Mouse (Mus musculus) CH12.LX (cell line): ENCODE results near the gene Rpusd3.

Source experiments
- CHD2 ChIP-seq: IDR thresholded peaks from 2 replicates; pipeline ENCODE4 v1.6.1; 2011; ENCODE audit warnings: low read length, improper control_type of control experiment
- CTCF ChIP-seq, 2 experiments: IDR thresholded peaks in 1 of 2; conservative IDR thresholded peaks in 1 of 2; 2 replicates each; pipeline ENCODE4 v1.5.1; 2011 to 2012; ENCODE audit warnings: low read depth in 2 of 2, low read length in 2 of 2, improper control_type of control experiment in 1 of 2, inconsistent platforms in 1 of 2, mild to moderate bottlenecking in 1 of 2, moderate library complexity in 1 of 2
- ELF1 ChIP-seq: IDR thresholded peaks from 2 replicates; pipeline ENCODE4 v1.6.1; 2014; ENCODE audit warnings: low read depth, mild to moderate bottlenecking, inconsistent platforms, low read length, improper control_type of control experiment
- JUND ChIP-seq: conservative IDR thresholded peaks from 2 replicates; pipeline ENCODE4 v1.6.1; 2011; ENCODE audit warnings: low read depth, low read length, improper control_type of control experiment
- MAFK ChIP-seq: IDR thresholded peaks from 2 replicates; pipeline ENCODE4 v1.6.1; 2011; ENCODE audit warnings: low read length, improper control_type of control experiment; ENCODE audit not compliant: insufficient replicate concordance
- MAX ChIP-seq: IDR thresholded peaks from 2 replicates; pipeline ENCODE4 v1.6.1; 2011; ENCODE audit warnings: low read length, improper control_type of control experiment
- MEF2A ChIP-seq: IDR thresholded peaks from 2 replicates; pipeline ENCODE4 v1.6.1; 2014; ENCODE audit warnings: low read depth, mild to moderate bottlenecking, inconsistent platforms, low read length, improper control_type of control experiment, borderline replicate concordance
- MXI1 ChIP-seq: IDR thresholded peaks from 2 replicates; pipeline ENCODE4 v1.6.1; 2011; ENCODE audit warnings: mild to moderate bottlenecking, low read depth, low read length, improper control_type of control experiment
- NRF1 ChIP-seq: IDR thresholded peaks from 2 replicates; pipeline ENCODE4 v1.6.1; 2014; ENCODE audit warnings: low read depth, mild to moderate bottlenecking, inconsistent platforms, low read length, improper control_type of control experiment, moderate library complexity
- RAD21 ChIP-seq: IDR thresholded peaks from 2 replicates; pipeline ENCODE4 v1.6.1; 2011; ENCODE audit warnings: low read depth, mild to moderate bottlenecking, low read length, improper control_type of control experiment, moderate library complexity
- USF1 ChIP-seq: IDR thresholded peaks from 2 replicates; pipeline ENCODE4 v1.6.1; 2014; ENCODE audit warnings: low read depth, mild to moderate bottlenecking, inconsistent platforms, low read length, improper control_type of control experiment
- USF2 ChIP-seq: conservative IDR thresholded peaks from 2 replicates; pipeline ENCODE4 v1.6.1; 2011; ENCODE audit warnings: low read depth, low read length, improper control_type of control experiment
- ZNF384 ChIP-seq: IDR thresholded peaks from 2 replicates; pipeline ENCODE4 v1.6.1; 2012; ENCODE audit warnings: low read depth, low read length, improper control_type of control experiment, inconsistent platforms

GRCm38 (mm10) chr6:113406683-113407082 lies 12.5 kb downstream of the Rpusd3 start:
- peak in 1 of 2 experiments; percentile 50; a peak in 2 of 4 replicates for TF ChIP-seq CTCF (conservative IDR thresholded peaks at IDR 0.05 in 1 of 2, IDR thresholded peaks at IDR 0.05 in 1 of 2; ENCODE audit: low read depth in 2 of 2, low read length in 2 of 2)
- TF ChIP-seq ZNF384: no peak
- no peak for TF ChIP-seq MAX
- TF ChIP-seq USF1: no peak
- TF ChIP-seq MAFK: no peak
- no peak for TF ChIP-seq MXI1
- TF ChIP-seq RAD21: peak; percentile 5
- no peak for TF ChIP-seq USF2
- TF ChIP-seq NRF1: no peak
- TF ChIP-seq ELF1: no peak
- no peak for TF ChIP-seq MEF2A
- no peak for TF ChIP-seq CHD2
- no peak for TF ChIP-seq JUND
